Mouse (Mus musculus) limb, embryonic 14.5 days (tissue): ENCODE results near the gene Abcg1. TPM values are rescaled to one million over a fixed set of nuclear protein-coding genes. Genes with fewer than 3 reads are reported as not detected.

ENCODE experiments used
- ATAC-seq: fragments of 200-750 bp; cut with Nextera tagmentation; 2 replicates; pipeline ENCODE4 v1.8.0; 2017; ENCODE audit warnings: low read depth, moderate number of reproducible peaks, moderate TSS enrichment; ENCODE audit not compliant: low FRiP score
- DNase-seq: peaks from one replicate; pipeline ENCODE4 v3.0.0-alpha.2; 2015; ENCODE audit warnings: low spot score
- H3K27ac ChIP-seq: fragments of 300-500 bp; sonication (generic); replicated peaks from 2 replicates; pipeline ENCODE4 v1.5.1; 2014; ENCODE audit warnings: low read depth, mild to moderate bottlenecking, low read length, moderate library complexity, mixed read lengths
- H3K27me3 ChIP-seq: fragments of 300-500 bp; sonication (generic); 2 replicates; pipeline ENCODE4 v1.6.1; 2014; ENCODE audit warnings: low read length, mixed read lengths; ENCODE audit not compliant: control insufficient read depth, insufficient read depth
- H3K36me3 ChIP-seq: fragments of 300-500 bp; sonication (generic); 2 replicates; pipeline ENCODE4 v1.6.1; 2014; ENCODE audit warnings: mild to moderate bottlenecking, low read length, moderate library complexity, mixed read lengths; ENCODE audit not compliant: control insufficient read depth, insufficient read depth
- H3K4me1 ChIP-seq: fragments of 300-500 bp; sonication (generic); 2 replicates; pipeline ENCODE4 v1.6.1; 2014; ENCODE audit warnings: antibody characterized with exemption, low read length, mixed read lengths; ENCODE audit not compliant: control insufficient read depth, insufficient read depth
- H3K4me2 ChIP-seq: fragments of 300-500 bp; sonication (generic); replicated peaks from 2 replicates; pipeline ENCODE4 v1.6.1; 2014; ENCODE audit warnings: low read depth, mild to moderate bottlenecking, low read length, moderate library complexity; ENCODE audit not compliant: severe bottlenecking
- H3K4me3 ChIP-seq: fragments of 300-500 bp; sonication (generic); replicated peaks from 2 replicates; pipeline ENCODE4 v1.5.1; 2014; ENCODE audit warnings: low read length
- H3K9ac ChIP-seq: fragments of 300-500 bp; sonication (generic); 2 replicates; pipeline ENCODE4 v1.6.1; 2014; ENCODE audit warnings: mild to moderate bottlenecking, low read depth, low read length, moderate library complexity; ENCODE audit not compliant: severe bottlenecking
- H3K9me3 ChIP-seq: fragments of 300-500 bp; sonication (generic); 2 replicates; pipeline ENCODE4 v1.6.1; 2016; ENCODE audit warnings: low read length; ENCODE audit not compliant: control insufficient read depth
- POLR2A ChIP-seq: fragments of 200-500 bp; IDR thresholded peaks from 2 replicates; pipeline ENCODE4 v1.8.0; 2012; ENCODE audit warnings: inconsistent platforms, mild to moderate bottlenecking, moderate library complexity, borderline replicate concordance; ENCODE audit not compliant: insufficient read depth, insufficient read length; ENCODE audit errors: extremely low read depth
- WGBS: fragments of 180-500 bp; shearing (Covaris S2); extraction: QIAGEN DNeasy Blood & Tissue Kit; methylation state at CpG from one replicate; pipeline ENCODE4 v1.1.7; 2014; 5-methylcytosine and 5-hydroxymethylcytosine counted together
- polyA plus RNA-seq, 2 experiments: library from polyadenylated mRNA; depleted of rRNA in 1 of 2; stranded (reverse) in 1 of 2; unstranded in 1 of 2; fragments of >200 nt; fragmentation: Nextera tagmentation in 1 of 2; extraction: Ambion mirVana in 1 of 2; gene quantifications; 2 replicates each; pipeline versions ENCODE4 v1.2.1 to v1.2.3; 2012 to 2014

The Abcg1 gene
- polyA plus RNA-seq, 2 experiments = 3.4 to 6.8 TPM

DNA sequence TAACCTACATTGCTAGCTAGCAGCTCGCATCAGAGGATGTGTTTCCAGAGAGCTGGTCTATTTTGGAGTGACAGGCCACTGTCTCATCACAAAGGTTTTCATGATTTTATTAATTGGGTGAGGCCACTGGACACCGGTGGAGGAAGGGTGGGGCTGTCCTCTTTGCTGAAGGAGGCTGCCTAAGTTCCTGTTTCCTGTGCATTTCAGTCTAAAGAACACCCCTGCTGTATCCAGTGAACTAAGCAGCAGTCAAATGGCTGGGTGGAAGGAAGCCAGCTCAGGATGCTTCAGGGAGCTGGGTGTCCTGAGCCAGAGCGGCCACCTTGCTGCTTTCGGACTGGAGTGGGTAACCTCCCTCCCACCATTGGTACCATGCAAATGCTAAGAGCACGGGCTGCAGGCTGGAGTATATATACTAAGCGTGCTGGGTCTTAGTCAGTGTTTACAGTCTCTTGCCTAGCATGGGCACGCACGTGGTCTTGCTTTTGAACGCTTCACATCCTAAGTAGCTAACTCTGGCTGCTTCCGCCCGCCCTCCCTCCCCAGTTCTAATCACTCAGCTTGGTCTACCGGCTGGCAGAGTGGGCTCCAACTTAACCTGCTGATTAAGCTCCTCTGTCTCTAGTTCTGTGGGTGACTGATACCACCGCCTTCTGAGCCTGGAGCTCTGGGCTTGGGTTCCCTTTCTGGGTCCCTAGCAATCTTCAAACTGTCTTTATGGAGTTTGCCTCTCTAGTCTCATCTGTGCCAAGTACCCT, 3.3 kb downstream of the Abcg1 start:
- no peak overlapping the region for H3K4me2 ChIP-seq
- no peak overlapping the region for H3K27ac ChIP-seq
- H3K4me1 ChIP-seq = peaks cover 11% of the 10 kb centered on the region
- ATAC-seq = no peak
- no peak overlapping the region for H3K9ac ChIP-seq
- H3K4me3 ChIP-seq = no peak overlapping the region
- no peak for TF ChIP-seq POLR2A
- H3K27me3 ChIP-seq = peaks cover 20% of the 10 kb centered on the region
- 72% methylated on average over 12 of the region's 13 CpGs for WGBS
- H3K36me3 ChIP-seq = no peaks in the 10 kb centered on the region
- DNase-seq = no peak
- no peaks in the 10 kb centered on the region for H3K9me3 ChIP-seq

DNA sequence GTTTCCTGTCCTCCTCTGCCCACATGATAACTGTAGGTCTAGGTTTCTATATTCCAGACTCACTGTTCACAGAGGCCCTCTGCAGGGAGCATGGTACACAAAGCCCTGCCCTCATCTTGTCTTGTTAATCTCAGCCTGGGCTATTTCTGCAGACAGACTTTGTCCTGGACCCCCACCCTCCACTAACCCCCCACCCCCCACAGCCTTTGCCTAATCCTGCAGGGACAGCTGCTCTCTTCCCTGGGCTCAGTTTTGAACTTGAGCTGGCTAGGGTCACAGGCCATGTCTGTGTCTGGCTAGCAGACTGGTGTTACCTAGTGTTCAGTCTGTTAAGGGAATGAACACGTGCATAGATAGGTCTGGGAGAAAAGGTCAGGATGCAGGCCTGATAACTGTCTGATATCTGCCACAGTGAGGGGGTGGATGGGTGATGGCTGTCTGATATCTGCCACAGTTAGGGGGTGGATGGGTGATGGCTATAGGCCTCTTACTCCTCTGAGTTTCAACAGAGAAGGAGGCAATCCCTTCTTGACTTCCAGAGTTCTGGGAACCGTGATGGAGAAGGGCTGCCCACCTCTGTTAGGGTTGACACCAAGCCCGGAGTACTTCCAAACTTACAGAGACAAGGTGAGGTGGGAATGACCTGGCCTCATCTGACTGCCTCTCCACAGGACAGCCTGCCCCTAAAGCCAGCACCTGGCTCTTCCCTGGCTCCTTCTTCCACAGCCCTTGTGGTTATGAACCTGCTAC, 4.0 kb downstream of the Abcg1 start:
- Histone ChIP-seq H3K27me3 (peaks cover 20% of the 10 kb centered on the region), H3K9ac (no peak overlapping the region), H3K27ac (no peak overlapping the region), H3K9me3 (no peaks in the 10 kb centered on the region), H3K4me2 (no peak overlapping the region), H3K4me3 (no peak overlapping the region), H3K36me3 (no peaks in the 10 kb centered on the region), H3K4me1 (peaks cover 14% of the 10 kb centered on the region)
- no peak for DNase-seq
- TF ChIP-seq POLR2A = no peak
- WGBS = 62% methylated on average over 3 of the region's 3 CpGs
- ATAC-seq = peak; percentile 41; the same call in 1 of the 2 replicates

DNA sequence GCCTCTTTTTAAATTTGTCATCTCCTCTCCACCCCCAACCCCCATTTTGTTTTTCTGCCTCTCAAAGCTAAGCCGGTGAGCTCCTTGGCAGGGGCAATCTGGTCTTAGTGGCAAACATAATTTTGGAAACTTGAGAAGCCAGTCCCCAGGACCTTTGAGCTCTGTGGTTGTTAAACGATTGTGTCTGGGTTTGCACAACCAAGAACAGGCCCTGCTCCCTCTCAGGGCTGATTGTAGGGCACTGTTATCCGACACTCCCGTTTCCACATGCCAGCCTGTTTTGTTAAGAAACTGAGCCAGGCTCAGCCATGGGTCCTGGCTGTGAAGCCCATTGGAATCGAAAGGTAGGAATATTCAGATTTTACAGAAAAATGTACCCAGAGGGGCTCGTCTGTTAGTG, 8.6 kb downstream of the Abcg1 start:
- TF ChIP-seq POLR2A = no peak
- Histone ChIP-seq H3K9me3 (no peaks in the 10 kb centered on the region), H3K4me3 (no peak overlapping the region), H3K27me3 (no peaks in the 10 kb centered on the region), H3K27ac (no peak overlapping the region), H3K4me2 (no peak overlapping the region), H3K36me3 (no peaks in the 10 kb centered on the region), H3K9ac (no peak overlapping the region), H3K4me1 (peaks cover 14% of the 10 kb centered on the region)
- WGBS = 29% methylated on average over 6 of the region's 6 CpGs
- no peak for DNase-seq
- ATAC-seq = no peak

DNA sequence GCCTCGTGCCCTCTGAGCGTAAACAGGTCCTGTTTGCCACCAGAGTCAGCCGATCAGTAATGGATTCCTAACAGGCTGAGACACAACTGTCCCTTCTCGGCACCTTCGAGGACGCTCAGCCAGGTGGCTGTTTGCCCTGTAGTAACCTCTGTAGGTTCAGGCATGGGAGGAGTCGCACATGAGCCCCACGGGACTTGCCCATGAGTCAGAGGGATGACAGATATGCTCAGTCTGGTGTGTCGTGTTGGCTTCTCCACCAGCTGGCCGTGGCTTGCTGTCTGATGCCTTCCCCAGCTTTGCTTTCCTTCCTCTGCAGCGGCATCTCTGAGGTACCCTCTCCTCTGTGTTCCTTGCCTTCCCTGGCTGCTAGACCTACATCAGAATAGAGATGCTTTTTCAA, 9.6 kb downstream of the Abcg1 start:
- H3K36me3 ChIP-seq = no peaks in the 10 kb centered on the region
- no peak overlapping the region for H3K4me2 ChIP-seq
- H3K27ac ChIP-seq = no peak overlapping the region
- DNase-seq (no peak), ATAC-seq (no peak)
- H3K9ac ChIP-seq = no peak overlapping the region
- no peak overlapping the region for H3K4me3 ChIP-seq
- H3K9me3 ChIP-seq = no peaks in the 10 kb centered on the region
- TF ChIP-seq POLR2A = no peak
- 68% methylated on average over 11 of the region's 11 CpGs for WGBS
- H3K27me3 ChIP-seq = no peaks in the 10 kb centered on the region
- H3K4me1 ChIP-seq = peaks cover 24% of the 10 kb centered on the region

DNA sequence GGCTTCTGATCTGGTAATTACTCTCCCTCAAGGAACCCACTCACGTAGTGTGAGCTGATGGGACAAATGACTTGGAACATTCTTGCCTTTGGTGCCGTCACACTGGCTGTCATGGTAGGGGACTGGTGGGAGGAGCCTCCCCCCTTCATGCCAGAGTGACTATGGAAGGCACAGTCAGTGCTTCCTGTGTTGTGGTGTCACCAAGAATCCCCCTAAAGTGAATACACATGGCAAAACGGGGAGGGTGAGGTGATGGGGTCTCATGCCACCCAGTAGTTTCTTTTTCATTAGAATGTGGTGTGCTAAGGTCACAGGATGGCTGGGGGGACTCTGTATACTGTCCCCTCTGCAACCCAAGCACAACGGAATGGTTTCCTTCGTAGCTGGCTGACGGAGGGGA, 11.6 kb downstream of the Abcg1 start:
- 75% methylated on average over 6 of the region's 6 CpGs for WGBS
- H3K4me2 ChIP-seq = no peak overlapping the region

More for the DNA sequence above, 11.6 kb downstream of the Abcg1 start:
- no peaks in the 10 kb centered on the region for H3K9me3 ChIP-seq
- TF ChIP-seq POLR2A = no peak
- no peak overlapping the region for H3K27ac ChIP-seq
- DNase-seq (no peak), ATAC-seq (no peak)
- no peaks in the 10 kb centered on the region for H3K36me3 ChIP-seq
- H3K9ac ChIP-seq = no peak overlapping the region
- H3K4me3 ChIP-seq = no peak overlapping the region
- peaks cover 43% of the 10 kb centered on the region for H3K4me1 ChIP-seq
- H3K27me3 ChIP-seq = no peaks in the 10 kb centered on the region
